17 mouse cellular contexts compared by ENCODE assay signal in genomic region chr8:84768343-84769095, GRCm38 (mm10). TPM values are rescaled to one million over a fixed set of nuclear protein-coding genes. Genes with fewer than 3 reads are reported as not detected.
DNase-seq lines count a peak whose midpoint lies in the region; ATAC-seq and TF ChIP-seq lines count a peak whose summit lies in the region.
"Had no signal": no experiment of that assay in that cellular context is flagged by ENCODE, and none has a peak within 500 bp of the region (broad histone marks: within the 10 kb centered on the region; RNA-seq: fewer than 3 reads in every experiment).

No protein-coding gene starts in this region.

- 88% methylated on average over 14 of the region's 14 CpGs for WGBS in hindbrain, embryonic 13.5 days
- 83% methylated on average over 14 of the region's 14 CpGs for WGBS in hindbrain, embryonic 10.5 days
- WGBS in neural tube, embryonic 13.5 days, result 85% methylated on average over 14 of the region's 14 CpGs
- 94% methylated on average over 14 of the region's 14 CpGs for WGBS in kidney, adult 2 months

- H3K9ac ChIP-seq in hindbrain, embryonic 13.5 days, result no peak overlapping the region; the same call in 1 of the 2 replicates
- H3K9ac ChIP-seq in neural tube, embryonic 13.5 days, result no peak overlapping the region
- H3K9ac ChIP-seq: heart, embryonic 15.5 days; limb, embryonic 15.5 days had no signal

- peaks cover 64% of the 10 kb centered on the region for H3K4me1 ChIP-seq in hindbrain, embryonic 13.5 days (replicated peaks)
- H3K4me1 ChIP-seq in hindbrain, embryonic 10.5 days (replicated peaks), result peaks cover 33% of the 10 kb centered on the region
- H3K4me1 ChIP-seq in neural tube, embryonic 13.5 days (replicated peaks), result peaks cover 72% of the 10 kb centered on the region
- peaks cover 8% of the 10 kb centered on the region for H3K4me1 ChIP-seq in kidney, adult 2 months (ENCODE audit: control insufficient read depth, insufficient read depth, low read length)

- H3K4me3 ChIP-seq in hindbrain, embryonic 13.5 days, result no peak overlapping the region
- no peak overlapping the region for H3K4me3 ChIP-seq in hindbrain, embryonic 10.5 days
- H3K4me3 ChIP-seq in neural tube, embryonic 13.5 days, result no peak overlapping the region
- H3K4me3 ChIP-seq in kidney, adult 2 months (ENCODE audit: insufficient read depth, low read depth, low read length), result no peak overlapping the region
- H3K4me3 ChIP-seq: erythroblast, embryonic 14.5 days; heart, embryonic 15.5 days; limb, embryonic 15.5 days; megakaryocyte, embryonic 14.5 days; myocyte had no signal

- no peaks in the 10 kb centered on the region for H3K36me3 ChIP-seq in hindbrain, embryonic 13.5 days
- no peaks in the 10 kb centered on the region for H3K36me3 ChIP-seq in hindbrain, embryonic 10.5 days
- no peaks in the 10 kb centered on the region for H3K36me3 ChIP-seq in neural tube, embryonic 13.5 days
- H3K36me3 ChIP-seq in kidney, adult 2 months (ENCODE audit: control insufficient read depth, insufficient read depth, low read length), result no peaks in the 10 kb centered on the region
- H3K36me3 ChIP-seq: heart, embryonic 15.5 days had no signal

- no peaks in the 10 kb centered on the region for H3K9me3 ChIP-seq in hindbrain, embryonic 13.5 days
- H3K9me3 ChIP-seq in hindbrain, embryonic 10.5 days, result no peaks in the 10 kb centered on the region
- H3K9me3 ChIP-seq in neural tube, embryonic 13.5 days, result no peaks in the 10 kb centered on the region
- H3K9me3 ChIP-seq: heart, embryonic 15.5 days; limb, embryonic 15.5 days; megakaryocyte, embryonic 14.5 days had no signal

- peak; percentile 60 for DNase-seq in cerebellum, adult 9-11 months
- DNase-seq in cerebellum, adult 11 months, result no peak
- no peak for DNase-seq in hindbrain, embryonic 10.5 days (ENCODE audit: low spot score)
- DNase-seq in neural tube, embryonic 10.5 days (ENCODE audit: extremely low spot score, low spot score), result no peak
- DNase-seq in thymus, adult 18-20 months, result no peak
- no peak for DNase-seq in kidney, adult 2 months
- DNase-seq: kidney, adult 18-20 months; kidney, postnatal 25 days; lung, postnatal 10 days; spleen, adult 18-20 months had no signal

- H3K4me2 ChIP-seq in hindbrain, embryonic 13.5 days, result peak overlapping the region; percentile 49
- H3K4me2 ChIP-seq in neural tube, embryonic 13.5 days, result 0 out of 2 replicates have a peak overlapping the region, but pooled peaks have one; percentile 55
- H3K4me2 ChIP-seq: heart, embryonic 15.5 days; limb, embryonic 15.5 days had no signal

- TF ChIP-seq POLR2A in kidney, adult 2 months (IDR thresholded peaks at IDR 0.05; ENCODE audit: low read depth, low read length), result no peak

- TF ChIP-seq CTCF in kidney, adult 2 months (conservative IDR thresholded peaks at IDR 0.05; ENCODE audit: insufficient read depth, insufficient read length, low read depth, low read length), result no peak

- ATAC-seq in hindbrain, embryonic 13.5 days (ENCODE audit: low FRiP score), result no peak
- no peak for ATAC-seq in neural tube, embryonic 13.5 days (ENCODE audit: low read depth)

- no peak overlapping the region for H3K27ac ChIP-seq in hindbrain, embryonic 13.5 days
- H3K27ac ChIP-seq in hindbrain, embryonic 10.5 days, result no peak overlapping the region
- H3K27ac ChIP-seq in neural tube, embryonic 13.5 days (replicated peaks), result no peak overlapping the region
- H3K27ac ChIP-seq in kidney, adult 2 months (ENCODE audit: insufficient read depth, low read depth, low read length), result no peak overlapping the region
- H3K27ac ChIP-seq: heart, embryonic 15.5 days; limb, embryonic 15.5 days had no signal

- H3K27me3 ChIP-seq in hindbrain, embryonic 13.5 days, result peaks cover 99% of the 10 kb centered on the region
- peaks cover 100% of the 10 kb centered on the region for H3K27me3 ChIP-seq in hindbrain, embryonic 10.5 days (ENCODE audit: insufficient read depth, poor library complexity, severe bottlenecking)
- H3K27me3 ChIP-seq in neural tube, embryonic 13.5 days, result peaks cover 96% of the 10 kb centered on the region
- H3K27me3 ChIP-seq in kidney, adult 2 months (replicated peaks; ENCODE audit: control insufficient read depth, insufficient read depth, low read length), result no peaks in the 10 kb centered on the region
- H3K27me3 ChIP-seq: limb, embryonic 15.5 days had no signal

RNA-seq across cellular contexts. Expression of gene Nfix, which starts 31.6 kb away (rescaled TPM):
- polyA plus RNA-seq in hindbrain, embryonic 13.5 days (2015; fragmentation: Nextera tagmentation; extraction: Ambion mirVana), result 35.3 and 44.1 TPM in 2 replicates
- polyA plus RNA-seq in hindbrain, embryonic 10.5 days (2016; fragmentation: Nextera tagmentation; extraction: Ambion mirVana), result 0.07 and 0.29 TPM in 2 replicates
- 28.7 and 34.4 TPM in 2 replicates for polyA plus RNA-seq in neural tube, embryonic 13.5 days (2015; fragmentation: Nextera tagmentation; extraction: Ambion mirVana)
- 17.7 and 22.1 TPM in 2 replicates for polyA plus RNA-seq in kidney, adult 2 months (2012; rRNA removed)

RNA-seq across cellular contexts. Expression of gene G430095P16Rik, which starts 45.7 kb away (rescaled TPM):
- 1.0 and 2.3 TPM in 2 replicates for polyA plus RNA-seq in hindbrain, embryonic 13.5 days (2015; fragmentation: Nextera tagmentation; extraction: Ambion mirVana)
- polyA plus RNA-seq in hindbrain, embryonic 10.5 days (2016; fragmentation: Nextera tagmentation; extraction: Ambion mirVana), result 0.54 and 1.9 TPM in 2 replicates
- polyA plus RNA-seq in neural tube, embryonic 13.5 days (2015; fragmentation: Nextera tagmentation; extraction: Ambion mirVana), result 1.4 and 2.2 TPM in 2 replicates
- polyA plus RNA-seq in kidney, adult 2 months (2012; rRNA removed), result 0.65 and 0.81 TPM in 2 replicates

RNA-seq across cellular contexts. Expression of gene Dand5, which starts 54.1 kb away (rescaled TPM):
- polyA plus RNA-seq in hindbrain, embryonic 13.5 days (2015; fragmentation: Nextera tagmentation; extraction: Ambion mirVana), result 10.8 and 11.5 TPM in 2 replicates
- polyA plus RNA-seq in hindbrain, embryonic 10.5 days (2016; fragmentation: Nextera tagmentation; extraction: Ambion mirVana), result 3.8 and 5.5 TPM in 2 replicates
- 12.3 and 12.8 TPM in 2 replicates for polyA plus RNA-seq in neural tube, embryonic 13.5 days (2015; fragmentation: Nextera tagmentation; extraction: Ambion mirVana)
- 4.4 and 4.5 TPM in 2 replicates for polyA plus RNA-seq in kidney, adult 2 months (2012; rRNA removed)

Comparison
In these comparisons a context has a peak if more than half of its experiments do, and no peak if none do; other contexts are left out.
1. RNA of gene Nfix, which starts 31.6 kb away (polyA plus RNA-seq): 35.3 to 44.1 TPM in hindbrain, embryonic 13.5 days, 28.7 to 34.4 TPM in neural tube, embryonic 13.5 days and 17.7 to 22.1 TPM in kidney, adult 2 months; 0.07 to 0.29 TPM in hindbrain, embryonic 10.5 days; every median in the first group is over 10 times any median in the second.